ENCODE assay signal across 16 mouse cellular contexts in the genomic region with DNA sequence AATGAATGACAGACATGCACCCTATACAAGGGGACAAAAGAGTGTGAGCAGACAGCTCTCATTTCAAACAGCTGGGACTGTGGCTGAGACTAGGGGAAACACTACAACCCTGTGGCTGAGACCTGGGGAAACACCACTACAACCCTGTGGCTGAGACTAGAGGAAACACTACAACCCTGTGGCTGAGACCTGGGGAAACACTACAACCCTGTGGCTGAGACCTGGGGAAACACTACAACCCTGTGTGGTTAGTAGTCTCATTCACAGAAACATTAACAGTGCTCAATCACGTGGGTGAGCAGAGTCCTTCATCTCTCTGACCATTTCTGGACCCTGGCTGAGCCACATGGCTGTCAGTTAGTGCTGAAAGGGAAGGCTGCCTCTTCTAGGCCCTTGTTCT. TPM values are rescaled to one million over a fixed set of nuclear protein-coding genes. Genes with fewer than 3 reads are reported as not detected.
A peak's percentile ranks its signal among the peaks of the same experiment; 100 is the strongest.
DNase-seq lines count a peak whose midpoint lies in the region.
"Had no signal": no experiment of that assay in that cellular context is flagged by ENCODE, and none has a peak within 500 bp of the region (broad histone marks: within the 10 kb centered on the region; RNA-seq: fewer than 3 reads in every experiment).

No protein-coding gene starts in this region.

- peak; percentile 31 for DNase-seq in kidney, adult 9 months
- no peak for DNase-seq in kidney, postnatal 25 days
- DNase-seq in A20 (ENCODE audit: low read depth, low spot score), result peak; percentile 24
- peak; percentile 26 for DNase-seq in induced T-regulatory cell, adult 2 months (ENCODE audit: low read depth)
- DNase-seq in adrenal gland, postnatal 25 days, result no peak
- no peak for DNase-seq in thymus, adult 18-20 months
- DNase-seq: adrenal gland, adult 2 months; adrenal gland, postnatal 14 days; cerebellum, adult 11-12 months; cerebellum, adult 8-10 months; cerebellum, postnatal 10 days; gastrocnemius, postnatal 10 days; gastrocnemius, postnatal 36 days; heart, adult 2 months; heart, postnatal 14 days; heart, postnatal 4 days had no signal

RNA-seq across cellular contexts. Expression of gene Cdca7, which starts 59.9 kb away (rescaled TPM):
- 6.9 and 7.5 TPM in 2 replicates for total RNA-seq in adrenal gland, postnatal 25 days (2021)

Comparison
In these comparisons a context has a peak if more than half of its experiments do, and no peak if none do; other contexts are left out.
1. DNase-seq: peak in kidney, adult 9 months (single experiment), A20 (single experiment) and induced T-regulatory cell, adult 2 months (single experiment); none in kidney, postnatal 25 days (0 of 2), adrenal gland, postnatal 25 days (single experiment) and thymus, adult 18-20 months (0 of 2).